Comparison of ENCODE assay signal across 28 mouse cellular contexts in genomic region chr9:17226475-17227090, GRCm38 (mm10).
DNase-seq lines count a peak whose midpoint lies in the region; ATAC-seq and TF ChIP-seq lines count a peak whose summit lies in the region.
"Had no signal": no experiment of that assay in that cellular context is flagged by ENCODE, and none has a peak within 500 bp of the region (broad histone marks: within the 10 kb centered on the region; RNA-seq: fewer than 3 reads in every experiment).

No protein-coding gene starts in this region.

- H3K4me1 ChIP-seq in heart, embryonic 10.5 days, result no peaks in the 10 kb centered on the region
- no peaks in the 10 kb centered on the region for H3K4me1 ChIP-seq in intestine, embryonic 16.5 days (ENCODE audit: control insufficient read depth, insufficient read depth, low read length)
- H3K4me1 ChIP-seq in stomach, postnatal 0 days (replicated peaks; ENCODE audit: control insufficient read depth, insufficient read depth), result no peaks in the 10 kb centered on the region
- no peaks in the 10 kb centered on the region for H3K4me1 ChIP-seq in hindbrain, embryonic 14.5 days (replicated peaks; ENCODE audit: control insufficient read depth, insufficient read depth, low read length)
- H3K4me1 ChIP-seq: embryonic facial prominence, embryonic 13.5 days; embryonic facial prominence, embryonic 15.5 days; forebrain, embryonic 10.5 days; forebrain, embryonic 12.5 days had no signal

- H3K9me3 ChIP-seq in heart, embryonic 10.5 days, result no peaks in the 10 kb centered on the region
- no peaks in the 10 kb centered on the region for H3K9me3 ChIP-seq in intestine, embryonic 16.5 days (ENCODE audit: control insufficient read depth, low read length)
- H3K9me3 ChIP-seq in stomach, postnatal 0 days (ENCODE audit: control insufficient read depth, low read length), result no peaks in the 10 kb centered on the region
- no peaks in the 10 kb centered on the region for H3K9me3 ChIP-seq in hindbrain, embryonic 14.5 days (ENCODE audit: control insufficient read depth, low read length)
- H3K9me3 ChIP-seq: embryonic facial prominence, embryonic 13.5 days; embryonic facial prominence, embryonic 15.5 days; forebrain, embryonic 10.5 days; forebrain, embryonic 12.5 days; G1E had no signal

- no peak overlapping the region for H3K27ac ChIP-seq in heart, embryonic 10.5 days
- no peak overlapping the region for H3K27ac ChIP-seq in intestine, embryonic 16.5 days (ENCODE audit: low read length)
- H3K27ac ChIP-seq in stomach, postnatal 0 days (replicated peaks), result no peak overlapping the region
- no peak overlapping the region for H3K27ac ChIP-seq in hindbrain, embryonic 14.5 days
- H3K27ac ChIP-seq: embryonic facial prominence, embryonic 13.5 days; embryonic facial prominence, embryonic 15.5 days; forebrain, embryonic 10.5 days; forebrain, embryonic 12.5 days had no signal

- peak; percentile 96 for ATAC-seq in intestine, embryonic 16.5 days
- ATAC-seq in stomach, postnatal 0 days (ENCODE audit: low FRiP score, low TSS enrichment), result no peak
- ATAC-seq in hindbrain, embryonic 14.5 days (ENCODE audit: low FRiP score), result no peak
- ATAC-seq: activated CD4-positive, CD25-positive, alpha-beta regulatory T cell, adult 4 months; CD4-positive, CD25-positive, alpha-beta regulatory T cell, adult 4 months; forebrain, embryonic 14.5 days; Patski had no signal

- no peak overlapping the region for H3K4me3 ChIP-seq in heart, embryonic 10.5 days
- H3K4me3 ChIP-seq in intestine, embryonic 16.5 days (ENCODE audit: low read length), result no peak overlapping the region
- H3K4me3 ChIP-seq in stomach, postnatal 0 days (ENCODE audit: low read depth, low read length), result no peak overlapping the region
- no peak overlapping the region for H3K4me3 ChIP-seq in hindbrain, embryonic 14.5 days (replicated peaks; ENCODE audit: low read length)
- H3K4me3 ChIP-seq: embryonic facial prominence, embryonic 13.5 days; embryonic facial prominence, embryonic 15.5 days; erythroblast, embryonic 14.5 days; forebrain, embryonic 10.5 days; forebrain, embryonic 12.5 days had no signal

- TF ChIP-seq EP300 in stomach, postnatal 0 days (optimal IDR thresholded peaks at IDR 0.05), result no peak

- peak; percentile 69 for DNase-seq in heart, embryonic 10.5 days (ENCODE audit: low spot score)
- no peak for DNase-seq in heart, postnatal 10 days
- peak; percentile 14 for DNase-seq in stomach, postnatal 0 days (ENCODE audit: low spot score)
- no peak for DNase-seq in embryo, embryonic 10.5 days (ENCODE audit: low spot score)
- no peak for DNase-seq in hindbrain, embryonic 14.5 days (ENCODE audit: low spot score)
- DNase-seq in right cerebral cortex, postnatal 10 days (ENCODE audit: low spot score in 2 of 2), result no peak
- DNase-seq: adrenal gland, adult 8-10 months; adrenal gland, postnatal 14 days; adrenal gland, postnatal 36 days; B cell, adult 2 months; cerebellum, adult 11-12 months; cerebellum, adult 2 months; cerebellum, adult 9-10 months; cerebellum, postnatal 10 days; cerebellum, postnatal 25 days; embryo, embryonic 11 days had no signal

- no peak overlapping the region for H3K4me2 ChIP-seq in intestine, embryonic 16.5 days (ENCODE audit: low read depth, low read length)
- H3K4me2 ChIP-seq in stomach, postnatal 0 days (replicated peaks; ENCODE audit: low read depth), result no peak overlapping the region
- H3K4me2 ChIP-seq in hindbrain, embryonic 14.5 days (replicated peaks), result no peak overlapping the region
- H3K4me2 ChIP-seq: embryonic facial prominence, embryonic 13.5 days; embryonic facial prominence, embryonic 15.5 days; forebrain, embryonic 12.5 days had no signal

- intact Hi-C loops in heart, postnatal 10 days (cut with DNase I), result no loop called here

- no peaks in the 10 kb centered on the region for H3K27me3 ChIP-seq in heart, embryonic 10.5 days (ENCODE audit: insufficient read depth, poor library complexity, severe bottlenecking)
- H3K27me3 ChIP-seq in intestine, embryonic 16.5 days (replicated peaks; ENCODE audit: control insufficient read depth, insufficient read depth, low read length), result no peaks in the 10 kb centered on the region
- H3K27me3 ChIP-seq in stomach, postnatal 0 days (ENCODE audit: control insufficient read depth, insufficient read depth, low read length), result no peaks in the 10 kb centered on the region
- no peaks in the 10 kb centered on the region for H3K27me3 ChIP-seq in hindbrain, embryonic 14.5 days (ENCODE audit: control insufficient read depth, insufficient read depth, low read length)
- H3K27me3 ChIP-seq: CH12.LX; embryonic facial prominence, embryonic 13.5 days; embryonic facial prominence, embryonic 15.5 days; forebrain, embryonic 12.5 days; Patski had no signal

- H3K9ac ChIP-seq in intestine, embryonic 16.5 days (ENCODE audit: low read depth, low read length), result no peak overlapping the region
- H3K9ac ChIP-seq in stomach, postnatal 0 days (ENCODE audit: low read length), result no peak overlapping the region
- H3K9ac ChIP-seq in hindbrain, embryonic 14.5 days, result no peak overlapping the region
- H3K9ac ChIP-seq: embryonic facial prominence, embryonic 13.5 days; embryonic facial prominence, embryonic 15.5 days; forebrain, embryonic 12.5 days had no signal

- no peaks in the 10 kb centered on the region for H3K36me3 ChIP-seq in heart, embryonic 10.5 days
- H3K36me3 ChIP-seq in intestine, embryonic 16.5 days (ENCODE audit: control insufficient read depth, insufficient read depth, low read length), result no peaks in the 10 kb centered on the region
- H3K36me3 ChIP-seq in stomach, postnatal 0 days (ENCODE audit: control insufficient read depth, insufficient read depth, low read length), result no peaks in the 10 kb centered on the region
- H3K36me3 ChIP-seq in hindbrain, embryonic 14.5 days (replicated peaks; ENCODE audit: control insufficient read depth, insufficient read depth), result no peaks in the 10 kb centered on the region
- H3K36me3 ChIP-seq: embryonic facial prominence, embryonic 13.5 days; embryonic facial prominence, embryonic 15.5 days; forebrain, embryonic 10.5 days; forebrain, embryonic 12.5 days; G1E had no signal

- 60% methylated on average over 3 of the region's 3 CpGs for WGBS in heart, embryonic 10.5 days
- 59% methylated on average over 3 of the region's 3 CpGs for WGBS in intestine, embryonic 16.5 days
- WGBS in stomach, postnatal 0 days, result 36% methylated on average over 3 of the region's 3 CpGs
- WGBS in hindbrain, embryonic 14.5 days, result 88% methylated on average over 3 of the region's 3 CpGs

- TF ChIP-seq CTCF in stomach, postnatal 0 days (IDR thresholded peaks at IDR 0.05; ENCODE audit: low read depth), result no peak

Comparison
In these comparisons a context has a peak if more than half of its experiments do, and no peak if none do; other contexts are left out.
1. DNase-seq: peak in heart, embryonic 10.5 days (single experiment) and stomach, postnatal 0 days (single experiment); none in heart, postnatal 10 days (0 of 2), embryo, embryonic 10.5 days (single experiment), hindbrain, embryonic 14.5 days (single experiment) and right cerebral cortex, postnatal 10 days (0 of 2).